Mouse (Mus musculus) testis, adult 2 months (tissue): Measurements from ENCODE around the gene Naaa.

Experiments used
- CTCF ChIP-seq: fragments of 200-500 bp; IDR thresholded peaks from 2 replicates; pipeline ENCODE4 v1.5.1; 2012; ENCODE audit warnings: low read depth, mild to moderate bottlenecking, inconsistent platforms, low read length, moderate library complexity; ENCODE audit not compliant: control insufficient read depth, insufficient read depth, insufficient replicate concordance
- POLR2A ChIP-seq: fragments of 200-500 bp; IDR thresholded peaks from 2 replicates; pipeline ENCODE4 v1.6.1; 2012; ENCODE audit warnings: low read depth, mild to moderate bottlenecking, inconsistent platforms, low read length, moderate library complexity; ENCODE audit not compliant: control insufficient read depth

GRCm38 (mm10) chr5:92240769-92241168, 37.2 kb downstream of the Naaa start:
- no peak for TF ChIP-seq POLR2A
- no peak for TF ChIP-seq CTCF
